Mouse (Mus musculus): ENCODE measurements around the gene Agtrap. TPM values are rescaled to one million over a fixed set of nuclear protein-coding genes. Genes with fewer than 3 reads are reported as not detected.

The Agtrap gene
- total and polyA plus RNA-seq, 2 experiments from 2014 or later: 7.6 to 9.9 TPM

DNA sequence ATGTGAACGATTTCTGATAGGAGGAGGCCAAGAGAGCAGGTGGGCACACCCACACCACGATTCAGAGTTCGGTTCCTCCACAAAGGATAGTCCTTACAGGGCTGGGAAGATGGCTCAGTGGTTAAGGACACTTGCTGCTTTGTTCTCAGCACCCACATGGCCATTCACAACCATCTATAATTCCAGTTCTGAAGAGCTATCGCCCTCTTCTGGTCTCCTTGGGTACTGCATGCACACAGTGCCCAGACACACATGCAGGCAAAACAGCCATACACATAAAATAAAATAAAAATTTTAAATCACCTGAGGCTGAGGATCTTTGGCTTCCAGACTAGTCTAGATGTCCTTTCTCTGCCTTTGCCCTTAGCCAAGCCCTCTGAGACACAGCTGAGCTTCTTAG, 29.6 kb upstream of the Agtrap start:
- H3K4me2 ChIP-seq (ENCODE audit: low read depth, low read length): no peak overlapping the region
- peak; percentile 56 for TF ChIP-seq CTCF (IDR thresholded peaks at IDR 0.05; ENCODE audit: low read depth)
- no peaks in the 10 kb centered on the region for H3K9me3 ChIP-seq (ENCODE audit: low read length)
- H3K9ac ChIP-seq (replicated peaks; ENCODE audit: low read length): no peak overlapping the region
- DNase-seq (ENCODE audit: low spot score) (no peak), ATAC-seq (no peak)
- no peaks in the 10 kb centered on the region for H3K27me3 ChIP-seq (ENCODE audit: insufficient read depth, low read length)
- no peaks in the 10 kb centered on the region for H3K36me3 ChIP-seq (ENCODE audit: insufficient read depth, low read length)
- no peak overlapping the region for H3K4me3 ChIP-seq (ENCODE audit: low read length)
- H3K4me1 ChIP-seq (ENCODE audit: insufficient read depth, low read length): peaks cover 7% of the 10 kb centered on the region; the same call in 1 of the 2 replicates
- WGBS: 71% methylated on average over 4 of the region's 4 CpGs
- H3K27ac ChIP-seq: no peak overlapping the region

DNA sequence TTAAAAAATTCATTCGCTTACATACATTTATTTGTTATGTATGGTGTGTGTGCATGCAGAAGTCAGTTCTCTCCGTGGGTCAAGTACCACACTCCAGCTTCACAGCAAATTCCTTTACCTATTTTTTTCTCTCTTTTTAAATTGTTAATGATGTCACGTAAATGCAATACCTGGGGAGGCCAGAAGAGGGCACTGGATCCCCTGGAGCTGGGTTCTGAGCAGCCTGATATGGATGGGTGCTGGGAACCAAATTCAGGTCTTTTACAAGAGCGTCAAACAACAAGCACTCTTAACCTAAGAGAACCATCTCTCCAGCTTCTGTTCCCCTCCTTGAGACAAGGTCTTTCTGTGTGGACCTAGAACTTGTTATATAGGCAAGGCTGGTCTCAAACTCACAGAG, 28.8 kb upstream of the Agtrap start:
- no peaks in the 10 kb centered on the region for H3K27me3 ChIP-seq (ENCODE audit: insufficient read depth, low read length)
- H3K9me3 ChIP-seq (ENCODE audit: low read length): no peaks in the 10 kb centered on the region
- H3K4me2 ChIP-seq (ENCODE audit: low read depth, low read length): no peak overlapping the region
- 81% methylated on average over 4 of the region's 4 CpGs for WGBS
- H3K4me1 ChIP-seq (ENCODE audit: insufficient read depth, low read length): peaks cover 4% of the 10 kb centered on the region; the same call in 1 of the 2 replicates
- H3K27ac ChIP-seq: no peak overlapping the region
- DNase-seq (ENCODE audit: low spot score) (no peak), ATAC-seq (no peak)
- no peak overlapping the region for H3K4me3 ChIP-seq (ENCODE audit: low read length)
- no peaks in the 10 kb centered on the region for H3K36me3 ChIP-seq (ENCODE audit: insufficient read depth, low read length)
- TF ChIP-seq CTCF (IDR thresholded peaks at IDR 0.05; ENCODE audit: low read depth): peak; percentile 54
- H3K9ac ChIP-seq (replicated peaks; ENCODE audit: low read length): no peak overlapping the region

- no peaks in the 10 kb centered on the region for H3K36me3 ChIP-seq (ENCODE audit: insufficient read depth, low read length)
- ATAC-seq (no peak), DNase-seq (ENCODE audit: low spot score) (no peak)
- TF ChIP-seq CTCF (IDR thresholded peaks at IDR 0.05; ENCODE audit: low read depth): peak; percentile 35
- peaks cover 4% of the 10 kb centered on the region; the same call in 1 of the 2 replicates for H3K4me1 ChIP-seq (ENCODE audit: insufficient read depth, low read length)
- 7% methylated on average over 15 of the region's 15 CpGs for WGBS
- H3K4me2 ChIP-seq (ENCODE audit: low read depth, low read length): no peak overlapping the region
- no peaks in the 10 kb centered on the region for H3K27me3 ChIP-seq (ENCODE audit: insufficient read depth, low read length)
- H3K9ac ChIP-seq (replicated peaks; ENCODE audit: low read length): no peak overlapping the region
- peak overlapping the region; percentile 52; the same call in 1 of the 2 replicates for H3K27ac ChIP-seq
- no peak overlapping the region for H3K4me3 ChIP-seq (ENCODE audit: low read length)
- no peaks in the 10 kb centered on the region for H3K9me3 ChIP-seq (ENCODE audit: low read length)
Observed at GRCm38 (mm10) chr4:148115467-148115866, 27.6 kb upstream of the Agtrap start.

DNA sequence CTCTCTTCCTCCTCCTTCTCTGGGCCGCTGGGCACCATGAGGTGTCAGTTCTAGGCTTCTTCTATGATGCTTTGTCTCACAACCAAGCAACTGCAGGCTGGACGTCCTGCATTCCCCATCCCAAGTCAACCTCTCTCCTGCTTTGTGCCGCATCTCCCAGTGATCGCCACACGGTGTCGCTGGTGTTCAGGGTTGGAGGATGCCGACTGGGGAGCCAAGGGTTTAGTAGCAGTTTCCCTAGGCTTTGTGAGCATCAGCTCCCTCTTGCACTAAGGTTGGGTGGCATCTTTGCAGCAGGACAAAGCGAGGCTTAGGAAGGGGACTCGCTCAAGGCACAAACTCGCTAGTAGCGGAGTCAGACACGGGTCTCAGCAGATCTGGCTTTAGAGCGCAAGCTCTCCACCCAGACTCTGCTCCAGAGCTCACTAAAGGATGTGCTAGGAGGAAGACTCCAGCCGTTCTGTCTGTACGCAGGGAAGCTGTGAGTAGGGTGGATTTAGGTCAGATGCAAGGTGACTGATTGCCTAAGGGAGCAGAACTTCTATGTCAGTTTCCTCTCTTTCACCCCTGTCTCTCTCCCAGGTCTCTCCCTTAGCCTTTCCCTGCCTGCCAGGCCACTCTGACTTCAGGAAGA, 27.0 kb upstream of the Agtrap start:
- no peaks in the 10 kb centered on the region for H3K36me3 ChIP-seq (ENCODE audit: insufficient read depth, low read length)
- H3K9ac ChIP-seq (replicated peaks; ENCODE audit: low read length): no peak overlapping the region
- peak; percentile 99 for TF ChIP-seq CTCF (IDR thresholded peaks at IDR 0.05; ENCODE audit: low read depth)
- no peak overlapping the region for H3K4me3 ChIP-seq (ENCODE audit: low read length)
- no peaks in the 10 kb centered on the region for H3K9me3 ChIP-seq (ENCODE audit: low read length)
- peaks cover 4% of the 10 kb centered on the region; the same call in 1 of the 2 replicates for H3K4me1 ChIP-seq (ENCODE audit: insufficient read depth, low read length)
- 6% methylated on average over 15 of the region's 15 CpGs for WGBS
- H3K27me3 ChIP-seq (ENCODE audit: insufficient read depth, low read length): no peaks in the 10 kb centered on the region
- DNase-seq (ENCODE audit: low spot score) (peak; percentile 90), ATAC-seq (peak; percentile 79)
- no peak overlapping the region for H3K4me2 ChIP-seq (ENCODE audit: low read depth, low read length)
- peak overlapping the region; percentile 52 for H3K27ac ChIP-seq

DNA sequence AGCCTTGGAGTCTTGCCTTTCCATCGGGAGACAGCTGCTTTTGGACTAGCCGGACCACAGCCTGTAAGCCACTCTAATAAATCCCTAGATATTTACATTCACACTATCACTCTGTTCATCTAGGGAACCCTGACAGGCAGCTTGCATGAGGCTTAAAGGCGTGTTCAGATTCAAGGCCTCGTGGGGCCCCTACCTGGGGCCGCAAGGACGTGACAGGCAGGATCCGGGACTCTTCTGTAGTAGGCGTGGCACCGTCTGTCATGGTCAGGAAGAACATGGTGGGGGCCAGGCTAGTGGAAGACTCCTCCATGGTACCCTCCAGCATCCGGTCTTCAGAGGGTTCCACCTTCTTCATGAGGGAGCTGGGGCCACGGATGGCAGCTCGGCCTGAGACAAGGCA, 24.7 kb upstream of the Agtrap start:
- no peaks in the 10 kb centered on the region for H3K36me3 ChIP-seq (ENCODE audit: insufficient read depth, low read length)
- H3K4me2 ChIP-seq (ENCODE audit: low read depth, low read length): no peak overlapping the region
- ATAC-seq: no peak
- H3K9me3 ChIP-seq (ENCODE audit: low read length): no peaks in the 10 kb centered on the region
- no peak overlapping the region for H3K9ac ChIP-seq (replicated peaks; ENCODE audit: low read length)
- 84% methylated on average over 12 of the region's 12 CpGs for WGBS
- H3K27ac ChIP-seq: no peak overlapping the region
- no peak overlapping the region for H3K4me3 ChIP-seq (ENCODE audit: low read length)
- no peaks in the 10 kb centered on the region for H3K27me3 ChIP-seq (ENCODE audit: insufficient read depth, low read length)
- no peak for DNase-seq (ENCODE audit: low spot score)
- TF ChIP-seq CTCF (IDR thresholded peaks at IDR 0.05; ENCODE audit: low read depth): no peak
- peaks cover 18% of the 10 kb centered on the region for H3K4me1 ChIP-seq (ENCODE audit: insufficient read depth, low read length)

- H3K27me3 ChIP-seq (ENCODE audit: insufficient read depth, low read length): no peaks in the 10 kb centered on the region
- H3K4me3 ChIP-seq (ENCODE audit: low read length): no peak overlapping the region
- ATAC-seq (no peak), DNase-seq (ENCODE audit: low spot score) (no peak)
- no peak overlapping the region for H3K9ac ChIP-seq (replicated peaks; ENCODE audit: low read length)
- no peak overlapping the region for H3K27ac ChIP-seq
- no peaks in the 10 kb centered on the region for H3K9me3 ChIP-seq (ENCODE audit: low read length)
- H3K36me3 ChIP-seq (ENCODE audit: insufficient read depth, low read length): no peaks in the 10 kb centered on the region
- peaks cover 15% of the 10 kb centered on the region; the same call in 1 of the 2 replicates for H3K4me1 ChIP-seq (ENCODE audit: insufficient read depth, low read length)
- no peak for TF ChIP-seq CTCF (IDR thresholded peaks at IDR 0.05; ENCODE audit: low read depth)
- 79% methylated on average over 5 of the region's 5 CpGs for WGBS
- H3K4me2 ChIP-seq (ENCODE audit: low read depth, low read length): no peak overlapping the region
Observed at GRCm38 (mm10) chr4:148109215-148109614, 21.4 kb upstream of the Agtrap start.

DNA sequence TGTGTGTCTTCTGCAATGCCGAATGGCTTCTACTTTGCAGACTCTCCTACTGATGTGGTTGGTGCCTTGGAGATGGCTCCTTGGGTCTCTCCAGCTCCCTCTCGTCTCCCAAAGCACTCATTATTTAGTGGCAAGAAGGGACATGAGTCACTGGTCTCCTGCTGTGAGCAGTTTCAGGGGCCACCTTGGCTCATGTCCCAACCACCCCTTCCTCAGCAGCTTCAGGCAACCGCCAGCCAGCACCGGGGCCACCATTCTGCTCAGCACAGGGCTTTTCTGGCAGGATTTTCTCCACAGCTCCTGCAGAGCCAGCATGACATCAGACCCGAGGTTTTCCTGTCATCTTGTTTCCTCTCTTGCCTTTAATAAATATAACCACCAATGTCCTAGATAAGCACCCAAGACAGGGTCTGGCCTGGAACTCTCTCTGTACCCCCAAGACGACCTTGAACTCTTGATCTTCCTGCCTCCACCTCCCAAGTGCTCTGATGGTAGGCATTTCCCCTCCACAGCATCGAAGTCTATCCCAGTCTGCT, 20.8 kb upstream of the Agtrap start:
- Histone ChIP-seq H3K9me3 (ENCODE audit: low read length) (no peaks in the 10 kb centered on the region), H3K27ac (peak overlapping the region; percentile 48; the same call in 1 of the 2 replicates), H3K27me3 (ENCODE audit: insufficient read depth, low read length) (no peaks in the 10 kb centered on the region), H3K36me3 (ENCODE audit: insufficient read depth, low read length) (no peaks in the 10 kb centered on the region), H3K4me3 (ENCODE audit: low read length) (no peak overlapping the region), H3K9ac (replicated peaks; ENCODE audit: low read length) (no peak overlapping the region), H3K4me1 (ENCODE audit: insufficient read depth, low read length) (peaks cover 15% of the 10 kb centered on the region; the same call in 1 of the 2 replicates), H3K4me2 (ENCODE audit: low read depth, low read length) (no peak overlapping the region)
- no peak for TF ChIP-seq CTCF (IDR thresholded peaks at IDR 0.05; ENCODE audit: low read depth)
- no peak for ATAC-seq
- DNase-seq (ENCODE audit: low spot score): no peak
- 43% methylated on average over 7 of the region's 7 CpGs for WGBS

Data from hindbrain, postnatal 0 days (tissue).